Mouse (Mus musculus) C2C12 (cell line): Measurements from ENCODE around the gene Lsamp.

ENCODE experiments used
- CTCF ChIP-seq: IDR thresholded peaks from one replicate; pipeline ENCODE4 v1.5.1; 2011; ENCODE audit not compliant: control insufficient read depth, insufficient read depth, insufficient read length
- FOSL1 ChIP-seq: IDR thresholded peaks from one replicate; pipeline ENCODE4 v1.8.0; 2011; ENCODE audit warnings: mild to moderate bottlenecking, low read length; ENCODE audit not compliant: poor library complexity, insufficient read depth, severe bottlenecking
- MAX ChIP-seq: IDR thresholded peaks from one replicate; pipeline ENCODE4 v1.6.1; 2011; ENCODE audit warnings: mild to moderate bottlenecking, control low read depth
- MYOD1 ChIP-seq: IDR thresholded peaks from one replicate; pipeline ENCODE4 v1.6.1; 2011; ENCODE audit warnings: low read depth; ENCODE audit not compliant: control insufficient read depth, insufficient read length
- MYOG ChIP-seq: IDR thresholded peaks from one replicate; pipeline ENCODE4 v1.6.1; 2011; ENCODE audit not compliant: control insufficient read depth, insufficient read length; ENCODE audit errors: extremely low read depth
- USF1 ChIP-seq: IDR thresholded peaks from one replicate; pipeline ENCODE4 v1.6.1; 2011; ENCODE audit warnings: low read depth, mild to moderate bottlenecking, control low read depth, moderate library complexity

GRCm38 (mm10) chr16:41835745-41836144 lies 1851.6 kb downstream of the Lsamp start:
- TF ChIP-seq CTCF (no peak), MYOD1 (no peak), USF1 (no peak), MAX (no peak), MYOG (no peak), FOSL1 (no peak)
